10 mouse cellular contexts compared by ENCODE assay signal in genomic region chr2:57453896-57454679, GRCm38 (mm10).
DNase-seq lines count a peak whose midpoint lies in the region; ATAC-seq lines count a peak whose summit lies in the region.
"Had no signal": no experiment of that assay in that cellular context is flagged by ENCODE, and none has a peak within 500 bp of the region (broad histone marks: within the 10 kb centered on the region; RNA-seq: fewer than 3 reads in every experiment).

No protein-coding gene starts in this region.

- no peak overlapping the region for H3K4me3 ChIP-seq in heart, embryonic 10.5 days
- H3K4me3 ChIP-seq: midbrain, embryonic 12.5 days had no signal

- H3K9me3 ChIP-seq in heart, embryonic 10.5 days, result no peaks in the 10 kb centered on the region
- H3K9me3 ChIP-seq: midbrain, embryonic 12.5 days had no signal

- DNase-seq in adrenal gland, adult (ENCODE audit: inconsistent age in 2 of 2, low spot score in 1 of 2), result peak; percentile 23 to 48
- DNase-seq in adrenal gland, postnatal 4 days (ENCODE audit: low spot score in 2 of 2), result no peak
- DNase-seq in urinary bladder, adult 18-20 months (ENCODE audit: low spot score in 2 of 2), result peak; percentile 1 to 38
- DNase-seq in urinary bladder, postnatal 10 days (ENCODE audit: low spot score), result no peak
- DNase-seq in kidney, postnatal 25 days, result peak; percentile 36 to 72
- DNase-seq in heart, embryonic 10.5 days (ENCODE audit: low spot score), result no peak
- DNase-seq in frontal cortex, postnatal 14 days (ENCODE audit: low spot score in 2 of 2), result no peak
- DNase-seq: thymus, adult 2 months had no signal

- no peaks in the 10 kb centered on the region for H3K27me3 ChIP-seq in heart, embryonic 10.5 days (ENCODE audit: insufficient read depth, poor library complexity, severe bottlenecking)
- H3K27me3 ChIP-seq: midbrain, embryonic 12.5 days had no signal

- 86% methylated on average over 5 of the region's 5 CpGs for WGBS in heart, embryonic 10.5 days

- no peaks in the 10 kb centered on the region for H3K4me1 ChIP-seq in heart, embryonic 10.5 days
- H3K4me1 ChIP-seq: midbrain, embryonic 12.5 days had no signal

- H3K36me3 ChIP-seq in heart, embryonic 10.5 days, result no peaks in the 10 kb centered on the region
- H3K36me3 ChIP-seq: midbrain, embryonic 12.5 days had no signal

- ATAC-seq in monocyte, adult 5-6 weeks (replicated peaks; ENCODE audit: insufficient number of reproducible peaks, low FRiP score, low TSS enrichment, poor library complexity, severe bottlenecking), result no peak

- H3K27ac ChIP-seq in heart, embryonic 10.5 days, result no peak overlapping the region
- H3K27ac ChIP-seq: midbrain, embryonic 12.5 days had no signal

Comparison
In these comparisons a context has a peak if more than half of its experiments do, and no peak if none do; other contexts are left out.
1. DNase-seq: peak in adrenal gland, adult (2 of 2), urinary bladder, adult 18-20 months (2 of 2) and kidney, postnatal 25 days (2 of 2); none in adrenal gland, postnatal 4 days (0 of 2), urinary bladder, postnatal 10 days (single experiment), heart, embryonic 10.5 days (single experiment) and frontal cortex, postnatal 14 days (0 of 2).